Mouse (Mus musculus): ENCODE results near the gene Dennd6a. TPM values are rescaled to one million over a fixed set of nuclear protein-coding genes. Genes with fewer than 3 reads are reported as not detected.

The Dennd6a gene
- total RNA-seq, 2 experiments from 2014 or later: 25.8 to 26.6 TPM

DNA sequence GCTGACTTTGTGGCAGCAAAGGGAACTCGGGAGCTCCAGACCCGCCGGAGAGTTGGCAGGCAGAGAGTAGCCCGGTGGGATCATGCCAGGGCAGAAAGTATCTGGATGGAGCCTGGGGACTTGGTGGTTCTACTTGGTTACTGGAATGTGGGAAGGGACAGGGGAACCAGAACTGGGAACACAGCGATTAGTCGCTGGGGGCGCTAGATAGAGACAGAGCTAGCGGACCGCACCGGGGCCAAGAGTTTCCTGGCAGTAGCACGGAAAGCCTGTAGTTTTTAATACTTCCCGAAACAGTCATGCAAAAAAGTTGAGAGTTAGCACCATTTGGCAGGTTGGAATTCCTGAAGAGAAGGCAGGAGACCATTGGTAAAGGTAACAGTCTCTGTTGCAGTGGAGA is 101.7 kb downstream of the Dennd6a start:
- no peak for DNase-seq (ENCODE audit: extremely low spot score in 1 of 2, low spot score in 2 of 2)
- no peak overlapping the region for H3K4me3 ChIP-seq
- intact Hi-C loops (cut with DNase I): no loop called here
- TF ChIP-seq CTCF (IDR thresholded peaks at IDR 0.05): peak; percentile 29
- H3K27ac ChIP-seq: no peak overlapping the region

DNA sequence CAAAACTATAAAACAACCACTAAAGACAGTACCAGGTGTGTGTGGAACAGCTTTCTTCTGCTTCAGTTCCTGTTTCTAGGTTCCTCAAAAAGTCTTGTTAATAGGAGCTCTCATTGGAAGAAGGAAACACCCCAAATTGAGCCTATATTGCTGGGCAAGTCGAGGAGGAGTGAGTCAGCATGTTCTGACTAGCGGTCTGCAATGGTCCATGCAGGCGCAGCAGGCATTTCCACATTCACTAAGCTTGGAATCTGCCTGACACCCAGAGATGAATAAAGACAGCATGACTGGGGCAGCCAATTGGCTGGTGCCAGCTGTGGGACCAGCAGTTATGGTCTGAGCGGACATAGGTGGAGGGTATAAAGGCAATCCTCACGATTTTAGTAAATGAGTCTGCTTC is 102.1 kb downstream of the Dennd6a start:
- Histone ChIP-seq H3K27ac (no peak overlapping the region), H3K4me3 (no peak overlapping the region)
- TF ChIP-seq CTCF (IDR thresholded peaks at IDR 0.05): no peak
- intact Hi-C loops (cut with DNase I): no loop called here
- DNase-seq (ENCODE audit: extremely low spot score in 1 of 2, low spot score in 2 of 2): no peak

Small RNAs within 50 kb of the gene (microRNA-seq; reads per million reads assigned to microRNA genes)
- gene Mir7672: 0 to 0.48 reads per million in 2 experiments

Other genes with a start within 250 kb of the Dennd6a start
- 100 to 1,000 TPM; 113 to 116 TPM for gene Slmap, start 38.9 kb upstream of the Dennd6a start, total RNA-seq (2021)
- gene Arf4, start 64.2 kb downstream of the Dennd6a start, total RNA-seq (2021): 100 to 1,000 TPM; 108 to 114 TPM
- 1 to 10 TPM; 8.6 to 9.5 TPM for gene Pde12, start 96.0 kb downstream of the Dennd6a start, total RNA-seq (2021)
- under 1 TPM; 0.07 to 0.14 TPM for gene Dnah12, start 119.4 kb downstream of the Dennd6a start, total RNA-seq (2021)